Mouse (Mus musculus): ENCODE data around the gene Olfr735.

Olfr735 gene

DNA sequence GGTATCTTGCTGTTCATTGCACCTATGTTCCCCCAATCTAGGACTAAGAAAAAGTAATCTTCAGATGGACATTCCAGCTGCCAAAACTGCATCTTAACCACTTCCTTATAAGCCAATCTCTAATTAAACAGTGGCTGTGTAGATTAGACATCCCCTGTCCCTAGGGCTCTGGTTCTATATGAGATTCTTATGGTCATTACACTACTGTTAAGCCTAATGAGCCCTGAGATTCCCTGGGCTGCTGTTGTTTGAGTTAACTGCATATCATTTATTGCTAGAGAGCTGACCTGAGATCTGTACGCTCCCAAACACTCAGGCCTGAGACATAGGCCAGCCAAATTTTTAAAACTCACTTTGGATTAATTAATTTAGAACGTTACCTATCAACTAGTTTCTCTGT is at the start of gene Olfr735:
Gene Olfr735 (minus strand): TSS at position 77 of the 400 bp plus-strand sequence.
- no peak for DNase-seq (ENCODE audit: low read depth)

DNA sequence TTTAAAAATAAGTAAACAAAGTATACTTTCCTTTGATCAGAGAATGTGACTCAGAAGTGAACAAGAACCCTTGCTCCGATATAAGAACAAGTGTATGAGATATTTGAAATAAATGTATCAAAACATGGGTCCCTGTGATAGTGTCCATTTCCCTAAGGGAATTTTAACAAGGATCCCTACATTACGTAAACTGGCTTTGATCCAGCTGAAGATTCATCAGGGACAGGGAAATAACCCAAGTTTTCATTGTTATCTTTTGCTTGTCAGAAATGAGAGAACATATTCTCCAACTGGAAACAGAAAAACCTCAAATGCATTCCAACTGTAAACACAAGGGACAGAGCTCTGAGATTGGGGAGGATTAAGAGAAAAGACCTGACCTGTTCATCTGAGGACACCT is 32.2 kb upstream of the Olfr735 start, which contains the start of gene Olfr736:
Gene Olfr736 (plus strand): TSS at position 301 of the 400 bp plus-strand sequence.
- no peak for DNase-seq (ENCODE audit: low read depth)

DNA sequence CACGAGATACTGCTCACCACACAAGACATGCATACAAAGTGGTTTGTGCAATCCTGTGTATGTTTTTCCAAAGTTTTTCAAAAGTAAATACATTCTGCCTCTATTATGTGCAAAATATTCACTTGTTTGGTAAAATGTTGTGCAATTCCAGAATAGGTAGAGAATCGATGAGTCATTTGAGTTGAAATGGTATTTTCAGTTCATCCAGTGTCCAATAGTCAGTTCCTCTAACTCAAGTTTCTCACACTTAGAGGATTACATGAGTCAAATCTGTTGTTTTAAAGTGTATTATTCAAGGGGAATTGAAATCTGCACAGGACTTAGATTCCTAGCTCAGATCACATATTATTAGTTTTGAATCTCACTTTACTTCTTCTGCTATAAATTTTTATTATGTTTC is 14.9 kb upstream of the Olfr735 start:
- DNase-seq (ENCODE audit: low read depth), result no peak

DNA sequence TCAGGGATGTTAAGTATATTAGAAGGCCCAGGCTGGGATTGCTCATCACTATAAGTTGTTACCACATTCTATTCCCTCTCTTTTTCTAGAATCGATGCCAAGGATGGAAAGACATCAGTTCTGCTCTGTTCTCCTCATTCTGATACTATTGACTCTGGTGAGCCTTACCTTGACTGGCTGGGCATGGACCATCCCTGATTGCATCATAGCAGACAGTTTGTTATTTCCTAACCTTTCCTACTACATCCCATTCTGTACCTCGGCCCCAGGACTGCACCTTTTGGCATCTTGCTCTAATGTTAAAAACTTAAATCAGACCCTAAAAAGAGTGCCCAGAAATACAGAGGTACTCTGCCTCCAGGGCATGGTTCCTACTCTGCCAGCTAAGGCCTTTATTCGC is 11.8 kb upstream of the Olfr735 start:
- DNase-seq (ENCODE audit: low read depth), result no peak

DNA sequence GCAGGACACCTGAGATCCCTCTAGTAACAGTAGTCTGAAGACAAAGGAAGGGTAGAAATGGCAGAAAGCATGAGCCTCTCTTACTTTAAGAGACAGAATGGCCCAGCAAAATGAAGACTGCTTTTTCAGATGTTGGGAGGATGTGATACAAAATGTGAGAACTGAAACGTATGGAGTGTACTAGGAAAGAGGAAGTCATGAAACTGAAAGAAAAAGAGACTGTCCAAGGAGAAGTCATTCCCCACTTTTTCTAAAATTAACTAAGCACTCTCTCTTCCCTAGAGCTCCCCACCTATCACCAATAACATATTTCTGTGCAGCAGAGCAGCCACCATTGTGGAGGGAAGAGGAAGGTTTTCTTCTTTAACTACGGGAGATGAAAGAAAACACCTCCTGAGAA is 8.9 kb upstream of the Olfr735 start, which contains the start of gene Tlr11:
Gene Tlr11 (plus strand): TSS at position 322 of the 400 bp plus-strand sequence.
- no peak for DNase-seq (ENCODE audit: low read depth)

DNA sequence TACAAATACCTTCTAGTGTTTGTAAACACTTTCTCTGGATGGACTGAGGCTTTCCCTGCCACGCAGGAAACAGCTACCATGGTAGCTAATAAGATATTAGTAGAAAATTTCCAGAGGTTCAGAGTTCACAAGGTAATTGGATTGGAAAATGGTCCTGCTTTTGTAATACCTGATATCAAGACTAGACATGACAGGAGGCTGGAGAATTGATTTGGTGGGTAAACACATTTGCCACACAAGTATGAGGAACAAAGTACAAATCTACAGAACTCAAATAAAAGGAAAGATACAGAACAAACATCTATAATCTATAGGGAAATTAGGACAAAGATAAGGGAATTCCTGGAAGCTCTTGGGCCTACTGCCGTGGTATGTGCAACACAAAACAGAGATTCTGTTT is 8.1 kb upstream of the Olfr735 start:
- no peak for DNase-seq (ENCODE audit: low read depth)

DNA sequence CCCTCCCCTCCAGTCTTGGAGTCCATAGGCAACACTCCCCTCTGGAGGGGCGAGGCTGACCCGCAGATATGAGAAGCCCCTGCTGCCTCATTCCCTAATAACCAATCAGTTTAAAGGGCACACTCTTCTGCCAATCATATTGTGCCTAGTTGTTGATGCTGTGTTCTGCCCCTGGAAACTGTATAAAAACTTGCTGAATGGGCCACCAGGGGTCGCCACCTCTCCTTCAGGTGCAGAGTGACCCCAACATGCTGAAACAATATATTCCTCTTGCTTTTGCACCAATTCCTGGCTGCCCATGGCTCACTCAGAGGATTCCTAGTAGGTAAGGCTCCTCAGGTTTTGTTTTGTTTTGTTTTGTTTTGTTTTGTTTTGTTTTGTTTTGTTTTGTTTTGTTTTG is 3.8 kb upstream of the Olfr735 start:
- peak; percentile 16 for DNase-seq (ENCODE audit: low read depth)

DNA sequence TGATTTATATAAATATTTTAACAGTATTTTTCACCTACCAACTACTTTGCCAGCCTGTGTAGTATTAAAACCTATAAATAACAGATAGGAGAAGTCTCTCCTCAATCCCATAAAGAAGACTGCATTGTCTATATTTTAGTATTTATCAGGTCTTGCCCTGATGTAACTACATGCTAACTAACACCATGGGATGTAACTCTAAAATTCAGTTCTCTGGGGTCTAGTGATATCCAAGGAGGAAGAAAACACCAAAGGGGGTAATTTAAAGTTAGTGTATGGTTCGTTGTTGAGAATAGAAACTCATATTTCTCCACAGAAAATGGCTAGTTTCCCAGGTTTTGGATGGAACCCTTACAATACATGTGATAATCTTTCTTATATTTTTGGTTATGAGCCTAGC is 22.0 kb downstream of the Olfr735 start, which contains the start of gene Olfr734:
Gene Olfr734 (minus strand): TSS at position 101 of the 400 bp plus-strand sequence.
- no peak for DNase-seq (ENCODE audit: low read depth)

DNA sequence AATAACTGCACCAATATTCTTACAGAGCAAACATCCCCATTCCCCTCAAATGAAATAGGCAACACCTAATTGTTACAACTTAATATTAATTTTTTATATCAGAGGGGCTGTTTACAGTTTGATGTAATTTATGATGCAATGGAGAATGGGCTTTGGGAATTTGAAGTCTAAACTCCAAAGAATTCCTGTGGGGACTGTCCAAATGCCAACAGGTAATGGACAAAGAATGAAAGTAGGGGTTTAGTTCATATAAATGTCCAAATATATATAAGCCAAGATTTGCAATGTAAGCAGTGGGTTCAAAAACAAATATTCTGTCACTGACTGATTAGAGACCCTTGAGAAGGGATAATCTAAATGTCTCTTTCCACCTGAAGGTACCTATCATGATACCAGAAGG is 47.2 kb downstream of the Olfr735 start, which contains the start of gene Olfr733:
Gene Olfr733 (minus strand): TSS at position 101 of the 400 bp plus-strand sequence.
- no peak for DNase-seq (ENCODE audit: low read depth)

All from NIH3T3 (cell line).